Mouse (Mus musculus) liver, embryonic 13.5 days (tissue): ENCODE results near the gene Dock6. TPM values are rescaled to one million over a fixed set of nuclear protein-coding genes. Genes with fewer than 3 reads are reported as not detected.

Experiments
- ATAC-seq: fragments of 200-750 bp; cut with Nextera tagmentation; 2 replicates; pipeline ENCODE4 v1.8.0; 2017; ENCODE audit warnings: low read depth, mild to moderate bottlenecking, moderate number of reproducible peaks, moderate library complexity
- DNase-seq: peaks from one replicate; pipeline ENCODE4 v3.0.0; 2022
- H3K27ac ChIP-seq: fragments of 300-500 bp; sonication (generic); 2 replicates; pipeline ENCODE4 v1.5.1; 2015; ENCODE audit warnings: moderate library complexity, mild to moderate bottlenecking, inconsistent platforms
- H3K27me3 ChIP-seq: fragments of 300-500 bp; sonication (generic); 2 replicates; pipeline ENCODE4 v1.6.1; 2015; ENCODE audit warnings: mild to moderate bottlenecking, inconsistent platforms
- H3K36me3 ChIP-seq: fragments of 300-500 bp; sonication (generic); 2 replicates; pipeline ENCODE4 v1.6.1; 2015; ENCODE audit warnings: mild to moderate bottlenecking, inconsistent platforms
- H3K4me1 ChIP-seq: fragments of 300-500 bp; sonication (generic); replicated peaks from 2 replicates; pipeline ENCODE4 v1.6.1; 2015; ENCODE audit warnings: inconsistent platforms
- H3K4me2 ChIP-seq: fragments of 300-500 bp; sonication (generic); 2 replicates; pipeline ENCODE4 v1.6.1; 2015; ENCODE audit warnings: inconsistent platforms, mild to moderate bottlenecking, moderate library complexity
- H3K4me3 ChIP-seq: fragments of 300-500 bp; sonication (generic); replicated peaks from 2 replicates; pipeline ENCODE4 v1.5.1; 2015; ENCODE audit warnings: mild to moderate bottlenecking, inconsistent platforms
- H3K9ac ChIP-seq: fragments of 300-500 bp; sonication (generic); 2 replicates; pipeline ENCODE4 v1.6.1; 2015; ENCODE audit warnings: mild to moderate bottlenecking, inconsistent platforms
- H3K9me3 ChIP-seq: fragments of 300-500 bp; sonication (generic); replicated peaks from 2 replicates; pipeline ENCODE4 v1.6.1; 2016; ENCODE audit warnings: inconsistent platforms
- WGBS: fragments of 180-500 bp; shearing (Covaris S2); methylation state at CpG from one replicate; pipeline ENCODE4 v1.1.7; 2015; ENCODE audit not compliant: insufficient replicate concordance; 5-methylcytosine and 5-hydroxymethylcytosine counted together
- polyA plus RNA-seq: library from polyadenylated mRNA; unstranded; fragments of >200 nt; fragmentation: Nextera tagmentation; extraction: Ambion mirVana; gene quantifications from 2 replicates; pipeline ENCODE4 v1.2.1, GENCODE M21; 2015

Dock6 gene
- polyA plus RNA-seq, 1 experiment from 2014 or later, result 4.1 TPM

DNA sequence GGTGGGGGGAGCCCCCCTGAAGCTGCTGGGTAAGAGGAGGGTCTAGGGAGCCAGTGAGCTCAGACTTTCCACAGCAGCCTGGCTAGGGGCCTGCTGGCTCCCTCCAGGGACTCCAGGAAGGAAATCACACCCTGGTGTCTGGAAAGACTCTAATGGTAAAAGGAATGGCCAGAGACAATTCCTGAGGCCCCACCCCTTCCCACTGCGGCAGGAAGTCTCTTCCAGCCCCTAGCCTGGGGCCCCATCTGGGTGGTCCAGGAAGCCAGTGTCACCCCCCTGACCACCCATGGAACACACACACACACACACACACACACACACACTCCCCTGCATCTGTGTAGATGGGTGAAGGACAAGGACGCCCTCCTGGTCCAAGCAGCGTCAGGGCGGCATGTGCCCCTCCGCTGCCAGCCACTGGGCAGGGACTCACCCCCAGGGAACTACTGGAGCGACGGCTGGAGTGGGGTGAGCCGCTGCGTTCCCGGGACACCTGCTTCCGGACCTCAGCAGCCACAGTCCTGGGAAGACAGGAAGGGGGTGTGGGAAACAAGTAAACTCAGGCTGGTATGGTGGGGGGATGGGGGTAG, 5.6 kb downstream of the Dock6 start:
- Histone ChIP-seq H3K27ac (peak overlapping the region; percentile 67), H3K9ac (no peak overlapping the region), H3K27me3 (no peaks in the 10 kb centered on the region), H3K9me3 (no peaks in the 10 kb centered on the region), H3K36me3 (no peaks in the 10 kb centered on the region), H3K4me2 (peak overlapping the region; percentile 36), H3K4me3 (no peak overlapping the region), H3K4me1 (peaks cover 60% of the 10 kb centered on the region)
- ATAC-seq (peak; percentile 32), DNase-seq (no peak)
- whole genome bisulfite sequencing, result 23% methylated on average over 11 of the region's 11 CpGs

DNA sequence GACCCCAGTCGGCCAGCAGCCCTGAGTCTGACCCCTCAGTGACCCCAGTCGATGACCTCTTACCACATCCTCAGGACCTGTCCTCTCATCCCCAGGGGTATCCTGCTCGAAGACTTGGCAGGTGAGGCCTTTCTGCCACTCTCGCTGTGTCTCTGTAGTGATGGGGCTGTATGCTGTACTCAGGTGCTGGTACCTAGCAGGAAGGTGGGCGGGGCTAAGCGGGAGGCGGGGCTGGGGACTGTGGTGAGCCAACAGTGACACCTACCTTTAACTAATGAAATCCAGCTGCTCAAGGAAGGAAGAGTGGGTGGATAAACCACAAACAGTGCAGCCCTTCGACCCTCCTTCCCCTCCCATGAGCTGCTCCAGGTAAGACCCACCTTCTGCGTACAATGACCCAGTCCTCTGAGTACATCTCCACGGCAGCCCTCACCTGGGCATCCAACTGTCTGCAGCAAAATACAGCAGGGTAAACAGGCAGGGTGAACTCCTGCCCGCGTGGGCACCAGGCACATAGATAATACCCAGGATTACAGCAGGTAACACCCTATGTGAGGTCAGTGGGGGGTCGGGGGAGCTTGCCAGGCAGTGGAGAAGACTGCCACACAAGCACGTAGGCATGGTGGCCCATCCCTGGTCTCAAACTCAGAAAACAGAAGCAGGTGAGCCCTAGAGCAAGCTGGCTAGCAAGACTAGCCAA, 6.9 kb downstream of the Dock6 start:
- DNase-seq (no peak), ATAC-seq (no peak)
- Histone ChIP-seq H3K9me3 (no peaks in the 10 kb centered on the region), H3K4me1 (peaks cover 49% of the 10 kb centered on the region), H3K9ac (no peak overlapping the region), H3K36me3 (no peaks in the 10 kb centered on the region), H3K27ac (no peak overlapping the region), H3K27me3 (no peaks in the 10 kb centered on the region), H3K4me3 (no peak overlapping the region), H3K4me2 (no peak overlapping the region)
- WGBS, result 44% methylated on average over 14 of the region's 14 CpGs

- no peak for DNase-seq
- H3K9ac ChIP-seq, result no peak overlapping the region
- H3K27ac ChIP-seq, result 0 out of 2 replicates have a peak overlapping the region, but pooled peaks have one; percentile 18
- no peaks in the 10 kb centered on the region for H3K9me3 ChIP-seq
- H3K36me3 ChIP-seq, result peaks cover 6% of the 10 kb centered on the region; the same call in 1 of the 2 replicates
- H3K4me2 ChIP-seq, result no peak overlapping the region
- H3K27me3 ChIP-seq, result no peaks in the 10 kb centered on the region
- WGBS, result 62% methylated on average over 6 of the region's 6 CpGs
- ATAC-seq, result no peak
- no peak overlapping the region for H3K4me3 ChIP-seq
- H3K4me1 ChIP-seq, result peaks cover 37% of the 10 kb centered on the region
Measured at GRCm38 (mm10) chr9:21843086-21843485, 9.3 kb downstream of the Dock6 start.

- WGBS, result 40% methylated on average over 5 of the region's 5 CpGs
- no peak for DNase-seq
- Histone ChIP-seq H3K9me3 (no peaks in the 10 kb centered on the region), H3K9ac (no peak overlapping the region), H3K27ac (peak overlapping the region; percentile 18; the same call in 1 of the 2 replicates), H3K27me3 (no peaks in the 10 kb centered on the region), H3K4me3 (no peak overlapping the region), H3K4me1 (peaks cover 30% of the 10 kb centered on the region), H3K4me2 (no peak overlapping the region), H3K36me3 (peaks cover 12% of the 10 kb centered on the region; the same call in 1 of the 2 replicates)
- no peak for ATAC-seq
Measured at GRCm38 (mm10) chr9:21842391-21842790, 10.0 kb downstream of the Dock6 start.

DNA sequence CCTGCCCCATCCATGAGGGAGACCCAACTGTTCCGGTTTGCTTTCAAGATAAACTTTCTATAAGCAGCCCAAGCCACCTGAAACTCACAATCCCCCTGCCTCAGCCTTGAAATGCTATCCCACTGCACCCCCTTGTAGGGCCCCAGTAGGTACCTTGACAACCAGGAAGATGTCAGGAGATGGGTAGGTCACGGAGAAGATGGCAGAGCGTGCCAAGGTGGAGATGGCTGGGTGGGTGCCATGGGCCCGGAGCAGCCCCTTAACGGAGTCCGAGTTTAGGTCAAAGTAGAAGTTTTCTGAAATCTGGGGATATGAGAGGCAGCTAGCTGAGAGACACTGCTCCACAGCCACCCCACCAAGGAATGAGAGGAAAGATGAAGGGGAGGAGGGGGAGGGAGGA, 11.1 kb downstream of the Dock6 start:
- Histone ChIP-seq H3K9me3 (no peaks in the 10 kb centered on the region), H3K4me3 (no peak overlapping the region), H3K36me3 (peaks cover 20% of the 10 kb centered on the region; the same call in 1 of the 2 replicates), H3K9ac (no peak overlapping the region), H3K4me1 (peaks cover 30% of the 10 kb centered on the region), H3K27ac (no peak overlapping the region), H3K4me2 (no peak overlapping the region), H3K27me3 (no peaks in the 10 kb centered on the region)
- ATAC-seq, result no peak
- WGBS, result 80% methylated on average over 6 of the region's 6 CpGs
- DNase-seq, result no peak

GRCm38 (mm10) chr9:21840115-21840787, 12.2 kb downstream of the Dock6 start:
- no peak overlapping the region for H3K27ac ChIP-seq
- H3K4me2 ChIP-seq, result no peak overlapping the region
- H3K4me3 ChIP-seq, result no peak overlapping the region
- H3K9me3 ChIP-seq, result no peaks in the 10 kb centered on the region
- no peak for ATAC-seq
- peaks cover 20% of the 10 kb centered on the region; the same call in 1 of the 2 replicates for H3K36me3 ChIP-seq
- H3K9ac ChIP-seq, result no peak overlapping the region
- peak; percentile 17 for DNase-seq
- H3K4me1 ChIP-seq, result peaks cover 21% of the 10 kb centered on the region
- 42% methylated on average over 8 of the region's 8 CpGs for WGBS
- no peaks in the 10 kb centered on the region for H3K27me3 ChIP-seq

- 72% methylated on average over 2 of the region's 2 CpGs for WGBS
- Histone ChIP-seq H3K27ac (no peak overlapping the region), H3K36me3 (peaks cover 20% of the 10 kb centered on the region; the same call in 1 of the 2 replicates), H3K4me1 (peaks cover 17% of the 10 kb centered on the region), H3K4me3 (no peak overlapping the region), H3K27me3 (no peaks in the 10 kb centered on the region), H3K4me2 (no peak overlapping the region), H3K9me3 (no peaks in the 10 kb centered on the region), H3K9ac (no peak overlapping the region)
- ATAC-seq (no peak), DNase-seq (no peak)
Measured at GRCm38 (mm10) chr9:21837690-21838089, 14.7 kb downstream of the Dock6 start.

DNA sequence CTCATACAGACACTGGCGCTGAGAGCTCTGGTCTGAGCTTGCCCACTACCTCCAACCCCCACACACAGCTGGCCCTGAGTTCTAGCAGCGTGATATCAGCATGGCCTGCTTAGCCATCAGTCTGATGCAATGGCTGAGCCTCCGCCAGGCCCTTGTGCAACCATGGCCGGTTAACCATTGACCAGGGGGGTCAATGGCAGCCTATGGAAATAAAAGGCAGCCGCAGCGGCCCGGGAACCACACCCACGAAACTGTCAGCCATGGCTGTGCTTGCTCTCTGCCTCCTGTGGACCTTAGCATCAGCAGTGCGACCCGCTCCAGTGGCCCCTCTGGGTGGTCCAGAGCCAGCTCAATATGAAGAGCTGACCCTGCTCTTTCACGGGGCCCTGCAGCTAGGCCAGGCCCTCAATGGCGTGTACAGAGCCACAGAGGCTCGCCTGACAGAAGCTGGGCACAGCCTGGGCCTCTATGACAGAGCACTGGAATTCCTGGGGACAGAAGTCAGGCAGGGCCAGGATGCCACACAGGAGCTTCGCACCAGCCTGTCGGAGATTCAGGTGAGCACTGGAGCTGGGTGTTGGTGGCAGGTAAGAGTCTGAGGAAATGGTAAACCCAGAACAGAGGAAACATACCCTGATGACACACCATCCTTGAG, 17.1 kb downstream of the Dock6 start, which contains the start of gene Angptl8:
Angptl8 (plus strand) TSS at position 253 of the 655 bp plus-strand sequence.
- peaks cover 15% of the 10 kb centered on the region; the same call in 1 of the 2 replicates for H3K4me1 ChIP-seq
- H3K36me3 ChIP-seq, result peaks cover 20% of the 10 kb centered on the region; the same call in 1 of the 2 replicates
- peak; percentile 61 for ATAC-seq
- H3K4me2 ChIP-seq, result peak within 1 kb of the TSS; percentile 45
- peak within 1 kb of the TSS; percentile 57 for H3K9ac ChIP-seq
- no peaks in the 10 kb centered on the region for H3K27me3 ChIP-seq
- 65% methylated on average over 15 of the region's 15 CpGs for WGBS
- peak within 1 kb of the TSS; percentile 63 for H3K27ac ChIP-seq
- DNase-seq, result peak; percentile 11
- no peaks in the 10 kb centered on the region for H3K9me3 ChIP-seq
- H3K4me3 ChIP-seq, result peak within 1 kb of the TSS; percentile 47

- Histone ChIP-seq H3K9me3 (no peaks in the 10 kb centered on the region), H3K4me2 (no peak overlapping the region), H3K27ac (peak overlapping the region; percentile 54), H3K9ac (no peak overlapping the region), H3K4me3 (no peak overlapping the region), H3K36me3 (0 out of 2 replicates have a peak, but pooled peaks cover 1% of the 10 kb centered on the region), H3K4me1 (peaks cover 13% of the 10 kb centered on the region; the same call in 1 of the 2 replicates), H3K27me3 (no peaks in the 10 kb centered on the region)
- ATAC-seq (peak; percentile 13; the same call in 1 of the 2 replicates), DNase-seq (no peak)
- WGBS, result 79% methylated on average over 20 of the region's 20 CpGs
Measured at GRCm38 (mm10) chr9:21831558-21832240, 20.7 kb downstream of the Dock6 start.

- ATAC-seq, result no peak
Measured at GRCm38 (mm10) chr9:21830936-21831335, 21.5 kb downstream of the Dock6 start.

More at GRCm38 (mm10) chr9:21830936-21831335, 21.5 kb downstream of the Dock6 start:
- Histone ChIP-seq H3K4me2 (no peak overlapping the region), H3K27ac (peak overlapping the region; percentile 11; the same call in 1 of the 2 replicates), H3K4me1 (peaks cover 13% of the 10 kb centered on the region; the same call in 1 of the 2 replicates), H3K27me3 (no peaks in the 10 kb centered on the region), H3K9me3 (no peaks in the 10 kb centered on the region), H3K4me3 (no peak overlapping the region), H3K9ac (no peak overlapping the region), H3K36me3 (no peaks in the 10 kb centered on the region)
- no peak for DNase-seq
- 78% methylated on average over 11 of the region's 11 CpGs for WGBS
